Mouse (Mus musculus) c-Kit-positive CD71-positive TER-119-negative erythroid progenitor cells, embryonic 14.5 days (primary cell): Measurements from ENCODE around the gene Ugt1a6a.

Source experiments
- DNase-seq: peaks from one replicate; pipeline ENCODE4 v3.0.0-alpha.2; 2013; ENCODE audit warnings: low read depth

The Ugt1a6a gene

DNA sequence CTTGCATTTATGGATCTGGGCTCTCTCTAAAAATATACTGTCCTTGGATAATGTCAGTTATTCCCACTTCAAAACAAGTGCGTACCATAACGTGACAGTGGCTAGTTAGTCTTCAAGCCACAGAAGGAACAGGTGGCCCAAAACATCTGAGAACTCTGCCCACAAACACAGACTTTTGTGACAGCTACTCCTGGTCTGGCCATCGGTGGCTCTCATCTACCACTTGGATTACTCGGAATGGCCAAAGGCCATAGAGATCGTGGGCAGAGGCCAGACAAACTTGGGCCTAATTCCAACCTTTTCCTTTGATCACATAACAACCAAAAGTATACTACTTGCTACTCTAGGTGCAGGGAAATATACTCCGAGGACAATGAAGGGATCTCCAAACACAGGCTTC lies 133.5 kb downstream of the Ugt1a6a start:
- DNase-seq: no peak
